Mouse (Mus musculus): ENCODE measurements at regions not wholly inside any gene's neighbourhood (a gene's known extent, or its start where the extent isn't known, plus 50 kb on each side); places are given as distances from the start of the nearest gene placed in this dataset.

- no peak for TF ChIP-seq POLR2A (IDR thresholded peaks at IDR 0.05; ENCODE audit: low read depth, low read length)
- no peak for TF ChIP-seq CTCF (IDR thresholded peaks at IDR 0.05; ENCODE audit: extremely low read depth, insufficient read length, insufficient replicate concordance, low read depth, low read length)
Measured at GRCm38 (mm10) chr10:97211238-97211695, 268.1 kb upstream of the Dcn start.
